Mouse (Mus musculus) C2C12 (cell line): ENCODE data around the gene Igf2r.

Experiments used
- CTCF ChIP-seq: IDR thresholded peaks from one replicate; pipeline ENCODE4 v1.5.1; 2011; ENCODE audit not compliant: control insufficient read depth, insufficient read depth, insufficient read length
- MYOD1 ChIP-seq: IDR thresholded peaks from one replicate; pipeline ENCODE4 v1.6.1; 2011; ENCODE audit warnings: low read depth; ENCODE audit not compliant: control insufficient read depth, insufficient read length

- TF ChIP-seq CTCF (no peak), MYOD1 (no peak)
These were observed 55.3 kb downstream of the Igf2r start for GRCm38 (mm10) chr17:12714080-12714561.
